Mouse (Mus musculus): ENCODE results near the gene Gast.
A peak's percentile ranks its signal among the peaks of the same experiment; 100 is the strongest.
"Not testable (repeated sequence)": the region's sequence is repeated elsewhere in the genome, so short reads cannot be mapped to it uniquely, and the experiment has no call there.

The Gast gene

GRCm38 (mm10) chr11:100320701-100321410, 13.4 kb upstream of the Gast start:
- DNase-seq (ENCODE audit: low spot score) = not testable (repeated sequence)

- DNase-seq (ENCODE audit: low spot score) = not testable (repeated sequence)
Measured at GRCm38 (mm10) chr11:100321479-100322305, 12.5 kb upstream of the Gast start.

- DNase-seq (ENCODE audit: low spot score) = no peak
Measured at GRCm38 (mm10) chr11:100322591-100323258, 11.5 kb upstream of the Gast start.

GRCm38 (mm10) chr11:100323578-100323977, 10.6 kb upstream of the Gast start:
- peak; percentile 41 for DNase-seq (ENCODE audit: low spot score)

GRCm38 (mm10) chr11:100325062-100325629, 9.1 kb upstream of the Gast start:
- DNase-seq (ENCODE audit: low spot score) = no peak

GRCm38 (mm10) chr11:100327316-100327715, 6.9 kb upstream of the Gast start:
- DNase-seq (ENCODE audit: low spot score) = no peak

- no peak for DNase-seq (ENCODE audit: low spot score)
Measured at GRCm38 (mm10) chr11:100327761-100328160, 6.4 kb upstream of the Gast start.

- no peak for DNase-seq (ENCODE audit: low spot score)
Measured at GRCm38 (mm10) chr11:100330235-100330634, 4.0 kb upstream of the Gast start.

GRCm38 (mm10) chr11:100330816-100331375, 3.3 kb upstream of the Gast start:
- DNase-seq (ENCODE audit: low spot score) = not testable (repeated sequence)

GRCm38 (mm10) chr11:100332766-100333515, 1.3 kb upstream of the Gast start:
- DNase-seq (ENCODE audit: low spot score) = no peak

GRCm38 (mm10) chr11:100335731-100336130, 1.5 kb downstream of the Gast start:
- no peak for DNase-seq (ENCODE audit: low spot score)

- DNase-seq (ENCODE audit: low spot score) = no peak
Measured at GRCm38 (mm10) chr11:100344269-100344668, 10.1 kb downstream of the Gast start.

GRCm38 (mm10) chr11:100352076-100352857, 18.1 kb downstream of the Gast start:
- DNase-seq (ENCODE audit: low spot score) = no peak

GRCm38 (mm10) chr11:100355151-100355951, 21.1 kb downstream of the Gast start:
- DNase-seq (ENCODE audit: low spot score) = no peak

GRCm38 (mm10) chr11:100355972-100356818, 22.0 kb downstream of the Gast start, which contains the start of gene Hap1:
Gene Hap1, minus strand, starts transcription at chr11:100356128.
- DNase-seq (ENCODE audit: low spot score) = no peak

GRCm38 (mm10) chr11:100356819-100357211, 22.6 kb downstream of the Gast start:
- DNase-seq (ENCODE audit: low spot score) = no peak

GRCm38 (mm10) chr11:100357408-100357807, 23.2 kb downstream of the Gast start:
- DNase-seq (ENCODE audit: low spot score) = no peak

GRCm38 (mm10) chr11:100360175-100360574, 26.0 kb downstream of the Gast start:
- DNase-seq (ENCODE audit: low spot score) = no peak

GRCm38 (mm10) chr11:100361059-100361458, 26.9 kb downstream of the Gast start:
- not testable (repeated sequence) for DNase-seq (ENCODE audit: low spot score)

All from layer of hippocampus, adult 9-10 months (tissue).